Mouse (Mus musculus) spleen, adult 2 months (tissue): ENCODE data around the gene Mzt1. TPM values are rescaled to one million over a fixed set of nuclear protein-coding genes. Genes with fewer than 3 reads are reported as not detected.

Source experiments
- DNase-seq, 2 experiments: peaks; one replicate each; pipeline versions ENCODE4 v3.0.0 to v3.0.0-alpha.2; 2012 to 2021; ENCODE audit warnings: low spot score in 2 of 2, low read depth in 1 of 2
- H3K27ac ChIP-seq: fragments of 200-500 bp; 2 replicates; pipeline ENCODE4 v1.5.1; 2012; ENCODE audit warnings: low read length, inconsistent platforms; ENCODE audit not compliant: insufficient read depth
- H3K27me3 ChIP-seq: fragments of 200-500 bp; 2 replicates; pipeline ENCODE4 v1.6.1; 2012; ENCODE audit warnings: mild to moderate bottlenecking, moderate library complexity, low read length, inconsistent platforms; ENCODE audit not compliant: control insufficient read depth, insufficient read depth
- H3K36me3 ChIP-seq: fragments of 200-500 bp; 2 replicates; pipeline ENCODE4 v1.6.1; 2012; ENCODE audit warnings: mild to moderate bottlenecking, low read length, inconsistent platforms; ENCODE audit not compliant: control insufficient read depth, insufficient read depth
- H3K4me1 ChIP-seq: fragments of 200-500 bp; 2 replicates; pipeline ENCODE4 v1.6.1; 2011; ENCODE audit warnings: inconsistent platforms; ENCODE audit not compliant: control insufficient read depth, insufficient read depth, insufficient read length
- H3K4me3 ChIP-seq: fragments of 200-500 bp; 2 replicates; pipeline ENCODE4 v1.5.1; 2011; ENCODE audit warnings: mild to moderate bottlenecking, inconsistent platforms; ENCODE audit not compliant: insufficient read depth, insufficient read length; ENCODE audit errors: extremely low read depth
- CTCF ChIP-seq: fragments of 200-500 bp; IDR thresholded peaks from 2 replicates; pipeline ENCODE4 v1.5.1; 2011; ENCODE audit warnings: mild to moderate bottlenecking, inconsistent platforms; ENCODE audit not compliant: insufficient read depth, insufficient read length, insufficient replicate concordance; ENCODE audit errors: extremely low read depth
- POLR2A ChIP-seq: fragments of 200-500 bp; IDR thresholded peaks from 2 replicates; pipeline ENCODE4 v1.6.1; 2011; ENCODE audit warnings: low read depth, low read length, inconsistent platforms
- WGBS: fragments of 180-500 bp; shearing (Covaris S2); methylation state at CpG from one replicate; pipeline ENCODE4 v1.1.7; 2018; 5-methylcytosine and 5-hydroxymethylcytosine counted together
- polyA plus RNA-seq: library from polyadenylated mRNA; depleted of rRNA; stranded (reverse); fragments of >200 nt; gene quantifications from 2 replicates; pipeline ENCODE4 v1.2.3, GENCODE M21; 2012; rRNA removed

Mzt1 gene
- polyA plus RNA-seq, 1 experiment = 6.2 TPM

DNA sequence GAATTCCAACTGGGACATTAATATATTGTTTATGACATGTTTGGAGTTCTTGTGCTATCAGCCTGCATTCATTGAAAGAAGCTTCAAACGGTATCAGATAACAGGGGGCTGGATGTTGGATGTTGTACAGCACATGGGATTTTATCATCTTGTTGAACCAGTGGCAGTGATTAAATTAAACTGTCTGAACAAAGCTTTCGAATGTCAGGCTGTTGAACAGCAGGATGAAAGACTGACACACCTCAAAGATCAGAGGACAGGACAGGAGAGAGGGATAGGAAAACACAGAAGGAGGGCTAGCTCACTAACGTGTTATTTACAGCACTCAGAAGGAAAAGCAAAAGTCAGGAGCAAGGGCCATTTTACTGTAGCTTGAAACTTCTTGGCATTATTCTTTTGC, 56.1 kb downstream of the Mzt1 start:
- H3K36me3 ChIP-seq = no peaks in the 10 kb centered on the region
- no peaks in the 10 kb centered on the region for H3K4me1 ChIP-seq
- H3K27me3 ChIP-seq = no peaks in the 10 kb centered on the region
- WGBS = 77% methylated on average over 3 of the region's 3 CpGs
- no peak overlapping the region for H3K4me3 ChIP-seq
- no peak overlapping the region for H3K27ac ChIP-seq
- DNase-seq = no peak
- TF ChIP-seq CTCF (no peak), POLR2A (no peak)

Other genes starting within 250 kb of the Mzt1 start
- gene Rpl36a-ps1, start 51.8 kb downstream of the Mzt1 start, polyA plus RNA-seq = not detected in 2 replicates
- 2.2 and 2.3 TPM in 2 replicates for gene Bora, start 88 bp upstream of the Mzt1 start, polyA plus RNA-seq
- gene Pibf1, start 53.3 kb upstream of the Mzt1 start, polyA plus RNA-seq = 1.2 and 1.4 TPM in 2 replicates
- 3.2 and 5.2 TPM in 2 replicates for gene Dis3, start 53.6 kb upstream of the Mzt1 start, polyA plus RNA-seq